ENCODE assay signal across 16 mouse cellular contexts in the genomic region with DNA sequence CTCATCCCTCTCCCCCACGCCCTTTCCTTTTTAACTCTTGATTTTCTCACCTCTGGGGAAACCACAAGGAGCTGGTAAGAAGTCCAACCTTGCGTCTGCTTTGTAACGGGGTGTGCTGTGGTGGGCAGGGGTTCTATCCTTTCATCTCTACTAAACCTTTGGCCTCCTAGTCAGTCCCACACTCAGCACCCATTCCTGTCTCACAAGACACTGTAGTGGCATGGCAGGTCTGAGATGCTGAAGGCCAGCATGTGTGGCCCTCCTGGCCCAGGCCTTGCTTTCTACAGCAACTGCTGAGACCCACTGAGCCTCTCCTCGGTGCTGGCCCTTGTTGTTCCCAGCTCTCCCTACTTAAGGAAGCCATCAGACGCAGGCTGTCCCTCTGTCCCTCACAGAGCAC. TPM values are rescaled to one million over a fixed set of nuclear protein-coding genes. Genes with fewer than 3 reads are reported as not detected.
"Had no signal": no experiment of that assay in that cellular context is flagged by ENCODE, and none has a peak within 500 bp of the region (broad histone marks: within the 10 kb centered on the region; RNA-seq: fewer than 3 reads in every experiment).

No protein-coding gene starts in this region.

- H3K27ac ChIP-seq: neural tube, embryonic 13.5 days; stomach, embryonic 15.5 days; stomach, postnatal 0 days had no signal

- H3K4me2 ChIP-seq: neural tube, embryonic 13.5 days; stomach, embryonic 15.5 days had no signal

- H3K4me3 ChIP-seq: neural tube, embryonic 13.5 days; stomach, embryonic 15.5 days had no signal

- H3K9ac ChIP-seq: stomach, embryonic 15.5 days had no signal

- H3K9me3 ChIP-seq: neural tube, embryonic 13.5 days; stomach, embryonic 15.5 days had no signal

- H3K27me3 ChIP-seq: neural tube, embryonic 13.5 days; stomach, embryonic 15.5 days had no signal

- DNase-seq: retina, postnatal 1 day; right cerebral cortex, adult 18-20 months; right cerebral cortex, postnatal 14 days; right cerebral cortex, postnatal 25 days; right cerebral cortex, postnatal 4 days; spleen, adult 18-20 months; thymus, adult 18-20 months; thymus, adult 2 months; thymus, postnatal 14 days; thymus, postnatal 25 days; thymus, postnatal 36 days; thymus, postnatal 4 days had no signal

RNA-seq across cellular contexts. Expression of a gene that starts 9.2 kb away (rescaled TPM):
- total RNA-seq: neutrophil, adult 5-6 weeks had no signal
